Mouse (Mus musculus) CH12.LX (cell line): ENCODE results near the gene Ctsll3.

Experiments used
- CTCF ChIP-seq, 2 experiments: IDR thresholded peaks in 1 of 2; conservative IDR thresholded peaks in 1 of 2; 2 replicates each; pipeline ENCODE4 v1.5.1; 2011 to 2012; ENCODE audit warnings: low read depth in 2 of 2, low read length in 2 of 2, improper control_type of control experiment in 1 of 2, inconsistent platforms in 1 of 2, mild to moderate bottlenecking in 1 of 2, moderate library complexity in 1 of 2
- EP300 ChIP-seq: IDR thresholded peaks from 2 replicates; pipeline ENCODE4 v1.6.1; 2011; ENCODE audit warnings: low read length, improper control_type of control experiment
- ETS1 ChIP-seq: conservative IDR thresholded peaks from 2 replicates; pipeline ENCODE4 v1.6.1; 2012; ENCODE audit warnings: low read depth, mild to moderate bottlenecking, inconsistent platforms, low read length, improper control_type of control experiment, moderate library complexity
- HCFC1 ChIP-seq: IDR thresholded peaks from 2 replicates; pipeline ENCODE4 v1.6.1; 2012; ENCODE audit warnings: low read depth, mild to moderate bottlenecking, inconsistent platforms, low read length, improper control_type of control experiment
- JUN ChIP-seq: IDR thresholded peaks from 2 replicates; pipeline ENCODE4 v1.6.1; 2011; ENCODE audit warnings: low read depth, mild to moderate bottlenecking, low read length, improper control_type of control experiment, moderate library complexity; ENCODE audit not compliant: insufficient read depth
- MAFK ChIP-seq: IDR thresholded peaks from 2 replicates; pipeline ENCODE4 v1.6.1; 2011; ENCODE audit warnings: low read length, improper control_type of control experiment; ENCODE audit not compliant: insufficient replicate concordance
- POLR2A ChIP-seq: IDR thresholded peaks from 2 replicates; pipeline ENCODE4 v1.6.1; 2011; ENCODE audit warnings: low read depth, mild to moderate bottlenecking, improper control_type of control experiment, low read length
- RCOR1 ChIP-seq: conservative IDR thresholded peaks from 2 replicates; pipeline ENCODE4 v1.6.1; 2012; ENCODE audit warnings: low read depth, mild to moderate bottlenecking, inconsistent platforms, low read length, improper control_type of control experiment
- SIN3A ChIP-seq: IDR thresholded peaks from 2 replicates; pipeline ENCODE4 v1.6.1; 2012; ENCODE audit warnings: low read length, improper control_type of control experiment, inconsistent platforms
- TCF12 ChIP-seq: IDR thresholded peaks from 2 replicates; pipeline ENCODE4 v1.6.1; 2014; ENCODE audit warnings: low read depth, mild to moderate bottlenecking, inconsistent platforms, low read length, improper control_type of control experiment
- UBTF ChIP-seq: IDR thresholded peaks from 2 replicates; pipeline ENCODE4 v1.6.1; 2012; ENCODE audit warnings: low read depth, mild to moderate bottlenecking, inconsistent platforms, low read length, improper control_type of control experiment, moderate library complexity
- USF1 ChIP-seq: IDR thresholded peaks from 2 replicates; pipeline ENCODE4 v1.6.1; 2014; ENCODE audit warnings: low read depth, mild to moderate bottlenecking, inconsistent platforms, low read length, improper control_type of control experiment

GRCm38 (mm10) chr13:60761161-60761560, 41.5 kb downstream of the Ctsll3 start:
- TF ChIP-seq POLR2A (no peak), ETS1 (no peak), EP300 (no peak), CTCF (conservative IDR thresholded peaks at IDR 0.05 in 1 of 2, IDR thresholded peaks at IDR 0.05 in 1 of 2; ENCODE audit: low read depth in 2 of 2, low read length in 2 of 2) (no peak), HCFC1 (no peak), RCOR1 (no peak), JUN (no peak), USF1 (no peak), UBTF (no peak), TCF12 (no peak), SIN3A (no peak), MAFK (no peak)
